Mouse (Mus musculus): ENCODE measurements around the gene Dmc1. TPM values are rescaled to one million over a fixed set of nuclear protein-coding genes. Genes with fewer than 3 reads are reported as not detected.
A peak's percentile ranks its signal among the peaks of the same experiment; 100 is the strongest.

Dmc1 gene
- polyA plus RNA-seq, 1 experiment, result not detected

DNA sequence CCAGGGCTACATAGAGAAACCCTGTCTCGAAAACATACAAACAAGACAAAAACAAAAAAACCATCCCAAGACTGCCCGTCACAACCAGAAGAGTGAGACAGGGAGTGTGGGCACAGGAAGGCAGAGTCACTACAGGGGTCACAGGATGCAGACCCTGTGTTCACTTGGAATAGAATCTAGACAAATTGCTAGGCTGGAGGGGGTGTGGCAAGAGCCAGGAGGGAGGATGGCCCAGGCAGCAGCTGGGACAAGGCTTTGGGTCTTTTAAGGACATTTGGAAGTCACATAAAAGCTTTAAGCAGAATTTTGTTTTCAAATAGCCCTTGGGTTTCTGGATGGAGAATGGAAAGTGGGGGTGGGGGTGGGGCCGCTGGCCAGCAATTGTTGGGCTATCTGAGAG, 86.3 kb downstream of the Dmc1 start:
- H3K79me2 ChIP-seq (ENCODE audit: control insufficient read depth, insufficient read depth), result peaks cover 31% of the 10 kb centered on the region
- H3K36me3 ChIP-seq (ENCODE audit: control insufficient read depth, insufficient read depth), result peaks cover 12% of the 10 kb centered on the region
- H3K79me3 ChIP-seq (ENCODE audit: low read depth), result no peaks in the 10 kb centered on the region
- no peak overlapping the region for H3K4me3 ChIP-seq (ENCODE audit: insufficient read depth, poor library complexity, severe bottlenecking)
- H3K27me3 ChIP-seq (ENCODE audit: control insufficient read depth, insufficient read depth, insufficient read length), result no peaks in the 10 kb centered on the region
- TF ChIP-seq FOSL1 (IDR thresholded peaks at IDR 0.05; ENCODE audit: insufficient read depth, low read length, poor library complexity, severe bottlenecking), result no peak
- no peak for TF ChIP-seq USF1 (IDR thresholded peaks at IDR 0.05; ENCODE audit: low read depth)
- no peak for TF ChIP-seq MAX (IDR thresholded peaks at IDR 0.05)
- no peak for TF ChIP-seq MYOG (IDR thresholded peaks at IDR 0.05; ENCODE audit: control insufficient read depth, extremely low read depth, insufficient read length)
- TF ChIP-seq CEBPB (IDR thresholded peaks at IDR 0.05; ENCODE audit: low read depth), result no peak
- no peak for TF ChIP-seq CTCF (IDR thresholded peaks at IDR 0.05; ENCODE audit: control insufficient read depth, insufficient read depth, insufficient read length)
- no peak for TF ChIP-seq MYOD1 (IDR thresholded peaks at IDR 0.05; ENCODE audit: control insufficient read depth, insufficient read length, low read depth)
- no peak overlapping the region for H3ac ChIP-seq (ENCODE audit: control insufficient read depth, insufficient read length, low read depth)

GRCm38 (mm10) chr15:79517710-79518109, 87.2 kb downstream of the Dmc1 start:
- Histone ChIP-seq H3K79me2 (ENCODE audit: control insufficient read depth, insufficient read depth) (peaks cover 31% of the 10 kb centered on the region), H3K79me3 (ENCODE audit: low read depth) (no peaks in the 10 kb centered on the region), H3K4me3 (ENCODE audit: insufficient read depth, poor library complexity, severe bottlenecking) (no peak overlapping the region), H3ac (ENCODE audit: control insufficient read depth, insufficient read length, low read depth) (no peak overlapping the region), H3K36me3 (ENCODE audit: control insufficient read depth, insufficient read depth) (peaks cover 3% of the 10 kb centered on the region), H3K27me3 (ENCODE audit: control insufficient read depth, insufficient read depth, insufficient read length) (no peaks in the 10 kb centered on the region)
- TF ChIP-seq CEBPB (IDR thresholded peaks at IDR 0.05; ENCODE audit: low read depth), result no peak
- no peak for TF ChIP-seq MYOG (IDR thresholded peaks at IDR 0.05; ENCODE audit: control insufficient read depth, extremely low read depth, insufficient read length)
- no peak for TF ChIP-seq MAX (IDR thresholded peaks at IDR 0.05)
- no peak for TF ChIP-seq CTCF (IDR thresholded peaks at IDR 0.05; ENCODE audit: control insufficient read depth, insufficient read depth, insufficient read length)
- no peak for TF ChIP-seq FOSL1 (IDR thresholded peaks at IDR 0.05; ENCODE audit: insufficient read depth, low read length, poor library complexity, severe bottlenecking)
- no peak for TF ChIP-seq USF1 (IDR thresholded peaks at IDR 0.05; ENCODE audit: low read depth)
- TF ChIP-seq MYOD1 (IDR thresholded peaks at IDR 0.05; ENCODE audit: control insufficient read depth, insufficient read length, low read depth), result no peak

- Histone ChIP-seq H3ac (ENCODE audit: control insufficient read depth, insufficient read length, low read depth) (peak within 1 kb of the TSS; percentile 80), H3K36me3 (ENCODE audit: control insufficient read depth, insufficient read depth) (no peaks in the 10 kb centered on the region), H3K27me3 (ENCODE audit: control insufficient read depth, insufficient read depth, insufficient read length) (no peaks in the 10 kb centered on the region), H3K79me2 (ENCODE audit: control insufficient read depth, insufficient read depth) (peaks cover 31% of the 10 kb centered on the region), H3K4me3 (ENCODE audit: insufficient read depth, poor library complexity, severe bottlenecking) (peak within 1 kb of the TSS; percentile 57), H3K79me3 (ENCODE audit: low read depth) (no peaks in the 10 kb centered on the region)
- TF ChIP-seq MAX (IDR thresholded peaks at IDR 0.05), result peak; percentile 75
- TF ChIP-seq CEBPB (IDR thresholded peaks at IDR 0.05; ENCODE audit: low read depth), result no peak
These were observed 88.5 kb downstream of the Dmc1 start, which contains the start of gene Kdelr3 for GRCm38 (mm10) chr15:79516171-79517096. Kdelr3 (plus strand) TSS chr15:79516411.

- Histone ChIP-seq H3K27me3 (ENCODE audit: control insufficient read depth, insufficient read depth, insufficient read length) (peaks cover 22% of the 10 kb centered on the region), H3K79me2 (ENCODE audit: control insufficient read depth, insufficient read depth) (peaks cover 16% of the 10 kb centered on the region), H3K36me3 (ENCODE audit: control insufficient read depth, insufficient read depth) (no peaks in the 10 kb centered on the region), H3ac (ENCODE audit: control insufficient read depth, insufficient read length, low read depth) (no peak overlapping the region), H3K4me3 (ENCODE audit: insufficient read depth, poor library complexity, severe bottlenecking) (no peak overlapping the region), H3K79me3 (ENCODE audit: low read depth) (no peaks in the 10 kb centered on the region)
- TF ChIP-seq FOSL1 (IDR thresholded peaks at IDR 0.05; ENCODE audit: insufficient read depth, low read length, poor library complexity, severe bottlenecking) (no peak), MAX (IDR thresholded peaks at IDR 0.05) (no peak), CTCF (IDR thresholded peaks at IDR 0.05; ENCODE audit: control insufficient read depth, insufficient read depth, insufficient read length) (no peak), CEBPB (IDR thresholded peaks at IDR 0.05; ENCODE audit: low read depth) (no peak), MYOD1 (IDR thresholded peaks at IDR 0.05; ENCODE audit: control insufficient read depth, insufficient read length, low read depth) (no peak), MYOG (IDR thresholded peaks at IDR 0.05; ENCODE audit: control insufficient read depth, extremely low read depth, insufficient read length) (no peak), USF1 (IDR thresholded peaks at IDR 0.05; ENCODE audit: low read depth) (no peak)
These were observed 91.0 kb downstream of the Dmc1 start for GRCm38 (mm10) chr15:79513940-79514339.

DNA sequence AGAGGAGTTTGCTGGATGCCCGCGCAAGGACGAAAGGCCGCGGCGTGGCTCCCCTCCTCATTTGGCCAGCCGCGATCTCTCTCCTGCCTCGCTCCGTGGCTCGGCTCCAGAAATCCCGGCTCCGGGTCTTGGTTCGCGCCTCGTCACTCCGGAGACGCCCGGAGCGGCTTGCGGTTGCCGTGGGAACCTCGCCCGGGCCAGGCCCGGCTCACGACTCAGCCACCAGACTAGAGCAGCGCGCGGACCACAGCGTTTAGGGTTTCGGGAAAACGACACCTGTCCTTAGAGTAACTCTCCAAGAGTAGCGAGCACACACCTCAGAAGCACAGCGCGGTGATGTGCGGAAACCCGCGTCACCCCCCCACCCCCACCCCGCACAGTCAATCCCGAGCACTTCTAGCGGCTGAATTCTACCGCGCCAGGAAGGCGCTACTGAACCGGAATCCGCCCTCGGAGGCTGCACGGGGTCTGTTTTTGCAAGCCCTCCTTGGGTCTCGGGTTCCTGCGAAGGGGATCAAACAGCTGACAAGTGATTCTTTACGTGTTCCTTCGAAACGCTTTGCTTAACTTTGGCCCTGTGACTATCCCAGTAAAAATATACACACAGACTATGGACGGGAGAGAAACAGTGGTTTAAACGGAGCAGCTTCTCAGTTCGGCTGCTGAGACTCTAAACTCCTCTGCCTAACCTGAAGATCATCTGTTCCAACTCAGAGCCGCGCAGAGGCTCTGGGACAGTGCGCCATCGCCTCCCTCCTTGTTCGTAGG, 93.2 kb downstream of the Dmc1 start:
- Histone ChIP-seq H3K36me3 (ENCODE audit: control insufficient read depth, insufficient read depth) (no peaks in the 10 kb centered on the region), H3ac (ENCODE audit: control insufficient read depth, insufficient read length, low read depth) (peak overlapping the region; percentile 42), H3K79me2 (ENCODE audit: control insufficient read depth, insufficient read depth) (peaks cover 2% of the 10 kb centered on the region), H3K4me3 (ENCODE audit: insufficient read depth, poor library complexity, severe bottlenecking) (no peak overlapping the region), H3K79me3 (ENCODE audit: low read depth) (no peaks in the 10 kb centered on the region), H3K27me3 (ENCODE audit: control insufficient read depth, insufficient read depth, insufficient read length) (peaks cover 43% of the 10 kb centered on the region)
- TF ChIP-seq MAX (IDR thresholded peaks at IDR 0.05), result no peak
- TF ChIP-seq MYOD1 (IDR thresholded peaks at IDR 0.05; ENCODE audit: control insufficient read depth, insufficient read length, low read depth), result peak; percentile 9

Small RNA genes lying within 50 kb of the gene (microRNA-seq; reads per million reads assigned to microRNA genes)
- gene Gm27903 (ENCODE audit: borderline microRNAs expressed), result not detected

Other genes starting within 250 kb of the Dmc1 start
- gene Tmem184b, start 201.5 kb downstream of the Dmc1 start, polyA plus RNA-seq (2012; fragmentation: generic; extraction: Trizol), result 74.2 TPM
- 98.6 TPM for gene Csnk1e, start 149.5 kb downstream of the Dmc1 start, polyA plus RNA-seq (2012; fragmentation: generic; extraction: Trizol)
- gene Kcnj4, start 99.9 kb downstream of the Dmc1 start, polyA plus RNA-seq (2012; fragmentation: generic; extraction: Trizol), result 0.14 TPM
- 65.5 TPM for gene Kdelr3, start 88.7 kb downstream of the Dmc1 start, polyA plus RNA-seq (2012; fragmentation: generic; extraction: Trizol)
- gene Ddx17, start 58.4 kb downstream of the Dmc1 start, polyA plus RNA-seq (2012; fragmentation: generic; extraction: Trizol), result 84.9 TPM
- 0.27 TPM for gene Fam227a, start 53.8 kb upstream of the Dmc1 start, polyA plus RNA-seq (2012; fragmentation: generic; extraction: Trizol)
- gene Cby1, start 54.1 kb upstream of the Dmc1 start, polyA plus RNA-seq (2012; fragmentation: generic; extraction: Trizol), result 54.5 TPM
- 171 TPM for gene Tomm22, start 65.8 kb upstream of the Dmc1 start, polyA plus RNA-seq (2012; fragmentation: generic; extraction: Trizol)
- 37.0 TPM for gene Josd1, start 82.8 kb upstream of the Dmc1 start, polyA plus RNA-seq (2012; fragmentation: generic; extraction: Trizol)
- gene Gtpbp1, start 85.7 kb upstream of the Dmc1 start, polyA plus RNA-seq (2012; fragmentation: generic; extraction: Trizol), result 62.5 TPM
- 56.7 TPM for gene Sun2, start 137.4 kb upstream of the Dmc1 start, polyA plus RNA-seq (2012; fragmentation: generic; extraction: Trizol)
- 48.9 TPM for gene Dnal4, start 172.7 kb upstream of the Dmc1 start, polyA plus RNA-seq (2012; fragmentation: generic; extraction: Trizol)
- 26.6 TPM for gene Nptxr, start 199.7 kb upstream of the Dmc1 start, polyA plus RNA-seq (2012; fragmentation: generic; extraction: Trizol)
- not detected for gene Npcd, start 229.1 kb upstream of the Dmc1 start, polyA plus RNA-seq (2012; fragmentation: generic; extraction: Trizol)
- gene Cbx6, start 229.6 kb upstream of the Dmc1 start, polyA plus RNA-seq (2012; fragmentation: generic; extraction: Trizol), result 68.3 TPM

All from C2C12 (cell line).